Mouse (Mus musculus): ENCODE data around the gene Dnaja2. TPM values are rescaled to one million over a fixed set of nuclear protein-coding genes. Genes with fewer than 3 reads are reported as not detected.

Gene Dnaja2
- polyA plus RNA-seq, 1 experiment from 2014 or later: 172 TPM

GRCm38 (mm10) chr8:85534163-85534562 lies 21.0 kb downstream of the Dnaja2 start:
- no peak overlapping the region for H3K4me2 ChIP-seq
- ATAC-seq (ENCODE audit: low FRiP score): no peak
- 91% methylated on average over 1 of the region's 1 CpGs for WGBS
- no peak overlapping the region for H3K27ac ChIP-seq
- H3K9ac ChIP-seq: no peak overlapping the region
- H3K27me3 ChIP-seq: no peaks in the 10 kb centered on the region
- no peaks in the 10 kb centered on the region for H3K9me3 ChIP-seq
- no peak overlapping the region for H3K4me3 ChIP-seq
- peaks cover 51% of the 10 kb centered on the region for H3K36me3 ChIP-seq
- no peaks in the 10 kb centered on the region for H3K4me1 ChIP-seq (replicated peaks)

- no peaks in the 10 kb centered on the region for H3K9me3 ChIP-seq
- H3K27ac ChIP-seq: no peak overlapping the region
- no peak overlapping the region for H3K4me3 ChIP-seq
- ATAC-seq (ENCODE audit: low FRiP score): no peak
- H3K27me3 ChIP-seq: no peaks in the 10 kb centered on the region
- H3K4me2 ChIP-seq: no peak overlapping the region
- 95% methylated on average over 2 of the region's 2 CpGs for WGBS
- no peak overlapping the region for H3K9ac ChIP-seq
- H3K36me3 ChIP-seq: peaks cover 44% of the 10 kb centered on the region
- no peaks in the 10 kb centered on the region for H3K4me1 ChIP-seq (replicated peaks)
Measured at GRCm38 (mm10) chr8:85533434-85533833, 21.7 kb downstream of the Dnaja2 start.

- no peak overlapping the region for H3K4me2 ChIP-seq
- no peak for ATAC-seq (ENCODE audit: low FRiP score)
- H3K4me1 ChIP-seq (replicated peaks): no peaks in the 10 kb centered on the region
- WGBS: 92% methylated on average over 4 of the region's 4 CpGs
- no peaks in the 10 kb centered on the region for H3K27me3 ChIP-seq
- no peaks in the 10 kb centered on the region for H3K9me3 ChIP-seq
- no peak overlapping the region for H3K4me3 ChIP-seq
- peaks cover 39% of the 10 kb centered on the region for H3K36me3 ChIP-seq
- H3K9ac ChIP-seq: no peak overlapping the region
- no peak overlapping the region for H3K27ac ChIP-seq
Measured at GRCm38 (mm10) chr8:85532843-85533242, 22.3 kb downstream of the Dnaja2 start.

- H3K36me3 ChIP-seq: peaks cover 38% of the 10 kb centered on the region
- H3K27me3 ChIP-seq: no peaks in the 10 kb centered on the region
- H3K4me1 ChIP-seq (replicated peaks): no peaks in the 10 kb centered on the region
- H3K4me2 ChIP-seq: no peak overlapping the region
- WGBS: 90% methylated on average over 3 of the region's 3 CpGs
- ATAC-seq (ENCODE audit: low FRiP score): no peak
- no peak overlapping the region for H3K4me3 ChIP-seq
- no peak overlapping the region for H3K27ac ChIP-seq
- H3K9ac ChIP-seq: no peak overlapping the region
- no peaks in the 10 kb centered on the region for H3K9me3 ChIP-seq
Measured at GRCm38 (mm10) chr8:85531471-85531870, 23.7 kb downstream of the Dnaja2 start.

GRCm38 (mm10) chr8:85530717-85531116 lies 24.4 kb downstream of the Dnaja2 start:
- Histone ChIP-seq H3K4me3 (no peak overlapping the region), H3K9me3 (no peaks in the 10 kb centered on the region), H3K4me1 (replicated peaks) (no peaks in the 10 kb centered on the region), H3K27ac (no peak overlapping the region), H3K27me3 (no peaks in the 10 kb centered on the region), H3K36me3 (peaks cover 33% of the 10 kb centered on the region), H3K9ac (no peak overlapping the region), H3K4me2 (no peak overlapping the region)
- no peak for ATAC-seq (ENCODE audit: low FRiP score)
- WGBS: 92% methylated on average over 1 of the region's 1 CpGs

GRCm38 (mm10) chr8:85528959-85529358 lies 26.2 kb downstream of the Dnaja2 start:
- ATAC-seq (ENCODE audit: low FRiP score): no peak

GRCm38 (mm10) chr8:85526105-85526504 lies 29.0 kb downstream of the Dnaja2 start:
- H3K4me2 ChIP-seq: no peak overlapping the region
- peaks cover 60% of the 10 kb centered on the region for H3K36me3 ChIP-seq

More at GRCm38 (mm10) chr8:85528959-85529358, 26.2 kb downstream of the Dnaja2 start:
- no peak overlapping the region for H3K9ac ChIP-seq
- WGBS: 79% methylated on average over 3 of the region's 3 CpGs
- H3K9me3 ChIP-seq: no peaks in the 10 kb centered on the region
- no peaks in the 10 kb centered on the region for H3K27me3 ChIP-seq
- no peaks in the 10 kb centered on the region for H3K4me1 ChIP-seq (replicated peaks)
- H3K27ac ChIP-seq: no peak overlapping the region
- H3K36me3 ChIP-seq: peaks cover 32% of the 10 kb centered on the region
- no peak overlapping the region for H3K4me2 ChIP-seq
- H3K4me3 ChIP-seq: no peak overlapping the region

GRCm38 (mm10) chr8:85524086-85524485 lies 31.1 kb downstream of the Dnaja2 start:
- no peak for ATAC-seq (ENCODE audit: low FRiP score)
- Histone ChIP-seq H3K27me3 (no peaks in the 10 kb centered on the region), H3K9ac (no peak overlapping the region), H3K4me3 (no peak overlapping the region), H3K9me3 (no peaks in the 10 kb centered on the region), H3K4me2 (no peak overlapping the region), H3K4me1 (replicated peaks) (no peaks in the 10 kb centered on the region), H3K36me3 (peaks cover 70% of the 10 kb centered on the region), H3K27ac (no peak overlapping the region)
- WGBS: 95% methylated on average over 7 of the region's 7 CpGs

More at GRCm38 (mm10) chr8:85526105-85526504, 29.0 kb downstream of the Dnaja2 start:
- H3K4me3 ChIP-seq: no peak overlapping the region
- H3K27me3 ChIP-seq: no peaks in the 10 kb centered on the region
- H3K9ac ChIP-seq: no peak overlapping the region
- no peaks in the 10 kb centered on the region for H3K4me1 ChIP-seq (replicated peaks)
- no peak overlapping the region for H3K27ac ChIP-seq
- WGBS: 43% methylated on average over 6 of the region's 6 CpGs
- H3K9me3 ChIP-seq: no peaks in the 10 kb centered on the region
- no peak for ATAC-seq (ENCODE audit: low FRiP score)

- H3K4me1 ChIP-seq (replicated peaks): no peaks in the 10 kb centered on the region
- ATAC-seq (ENCODE audit: low FRiP score): no peak
- no peaks in the 10 kb centered on the region for H3K9me3 ChIP-seq
- peaks cover 87% of the 10 kb centered on the region for H3K36me3 ChIP-seq
- no peak overlapping the region for H3K9ac ChIP-seq
- WGBS: 93% methylated on average over 8 of the region's 8 CpGs
- H3K4me2 ChIP-seq: no peak overlapping the region
- H3K4me3 ChIP-seq: no peak overlapping the region
- H3K27me3 ChIP-seq: no peaks in the 10 kb centered on the region
- H3K27ac ChIP-seq: no peak overlapping the region
Measured at GRCm38 (mm10) chr8:85521332-85521731, 33.8 kb downstream of the Dnaja2 start.

GRCm38 (mm10) chr8:85520586-85520985 lies 34.6 kb downstream of the Dnaja2 start:
- WGBS: 98% methylated on average over 4 of the region's 4 CpGs
- Histone ChIP-seq H3K9me3 (no peaks in the 10 kb centered on the region), H3K4me3 (no peak overlapping the region), H3K4me1 (replicated peaks) (no peaks in the 10 kb centered on the region), H3K4me2 (no peak overlapping the region), H3K27me3 (no peaks in the 10 kb centered on the region), H3K9ac (no peak overlapping the region), H3K27ac (no peak overlapping the region), H3K36me3 (peaks cover 92% of the 10 kb centered on the region)
- ATAC-seq (ENCODE audit: low FRiP score): no peak

- no peak for ATAC-seq (ENCODE audit: low FRiP score)
- WGBS: 94% methylated on average over 10 of the region's 10 CpGs
- Histone ChIP-seq H3K27ac (no peak overlapping the region), H3K9me3 (no peaks in the 10 kb centered on the region), H3K9ac (0 out of 2 replicates have a peak overlapping the region, but pooled peaks have one; percentile 8), H3K4me1 (replicated peaks) (no peaks in the 10 kb centered on the region; the same call in 1 of the 2 replicates), H3K4me2 (no peak overlapping the region), H3K36me3 (peaks cover 96% of the 10 kb centered on the region), H3K4me3 (no peak overlapping the region), H3K27me3 (no peaks in the 10 kb centered on the region)
Measured at GRCm38 (mm10) chr8:85517956-85518355, 37.2 kb downstream of the Dnaja2 start.

GRCm38 (mm10) chr8:85517336-85517735 lies 37.8 kb downstream of the Dnaja2 start:
- Histone ChIP-seq H3K9me3 (no peaks in the 10 kb centered on the region), H3K9ac (no peak overlapping the region), H3K4me2 (no peak overlapping the region), H3K27ac (no peak overlapping the region), H3K4me3 (no peak overlapping the region), H3K36me3 (peaks cover 94% of the 10 kb centered on the region), H3K4me1 (replicated peaks) (peaks cover 3% of the 10 kb centered on the region), H3K27me3 (no peaks in the 10 kb centered on the region)
- no peak for ATAC-seq (ENCODE audit: low FRiP score)
- 83% methylated on average over 4 of the region's 4 CpGs for WGBS

- H3K9me3 ChIP-seq: no peaks in the 10 kb centered on the region
- H3K4me3 ChIP-seq: no peak overlapping the region
- H3K4me1 ChIP-seq (replicated peaks): peaks cover 3% of the 10 kb centered on the region
- no peaks in the 10 kb centered on the region for H3K27me3 ChIP-seq
- ATAC-seq (ENCODE audit: low FRiP score): no peak
- no peak overlapping the region for H3K27ac ChIP-seq
- H3K9ac ChIP-seq: no peak overlapping the region
- H3K36me3 ChIP-seq: peaks cover 93% of the 10 kb centered on the region
- WGBS: 76% methylated on average over 7 of the region's 7 CpGs
- H3K4me2 ChIP-seq: no peak overlapping the region
Measured at GRCm38 (mm10) chr8:85515391-85515790, 39.8 kb downstream of the Dnaja2 start.
